Mouse (Mus musculus) embryo, embryonic 10 days (tissue): Measurements from ENCODE around the gene Krtap4-9.
"Not testable (repeated sequence)": the region's sequence is repeated elsewhere in the genome, so short reads cannot be mapped to it uniquely, and the experiment has no call there.

Source experiments
- DNase-seq: peaks from one replicate; pipeline ENCODE4 v3.0.0-alpha.2; 2015; ENCODE audit warnings: low spot score

Gene Krtap4-9

DNA sequence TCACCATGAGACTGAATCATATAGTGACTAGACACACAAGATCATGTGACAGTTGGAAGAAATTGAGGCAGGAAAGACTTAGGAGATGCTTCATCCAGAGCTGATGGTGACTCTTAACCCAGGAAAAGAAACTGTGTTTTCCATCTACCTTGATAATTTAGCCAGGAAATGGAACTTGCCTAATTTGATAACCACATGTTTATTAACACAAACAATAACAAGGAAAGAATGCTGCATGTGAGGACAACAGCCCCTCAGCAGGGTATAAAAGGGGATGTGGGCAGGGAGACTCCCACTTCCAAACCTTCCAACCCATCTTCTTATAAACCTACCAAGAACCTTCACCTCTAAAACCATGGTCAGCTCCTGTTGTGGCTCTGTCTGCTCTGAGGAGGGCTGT lies at the start of gene Krtap4-9:
TSS of gene Krtap4-9 (plus strand) at position 301 of the 400 bp plus-strand sequence.
- not testable (repeated sequence) for DNase-seq

DNA sequence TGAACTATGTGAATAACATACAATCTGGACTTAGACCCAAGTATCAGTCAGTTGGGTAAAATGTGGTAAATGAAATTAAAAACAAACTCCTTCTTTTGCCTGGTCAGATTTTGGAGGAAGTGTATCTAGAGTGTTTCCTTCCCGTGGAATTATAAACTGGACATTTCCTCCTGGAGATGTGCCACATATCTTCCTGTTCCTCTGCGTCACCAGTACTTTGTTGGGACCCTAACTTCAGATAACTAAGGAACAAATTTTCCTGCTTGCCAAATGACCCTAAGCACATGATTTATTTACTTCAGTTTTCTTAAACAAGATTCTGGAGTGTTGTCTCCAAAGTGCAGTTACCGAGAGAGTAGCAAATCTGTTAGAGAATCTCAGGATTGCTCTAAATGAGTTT lies 41.0 kb upstream of the Krtap4-9 start:
- DNase-seq: no peak

DNA sequence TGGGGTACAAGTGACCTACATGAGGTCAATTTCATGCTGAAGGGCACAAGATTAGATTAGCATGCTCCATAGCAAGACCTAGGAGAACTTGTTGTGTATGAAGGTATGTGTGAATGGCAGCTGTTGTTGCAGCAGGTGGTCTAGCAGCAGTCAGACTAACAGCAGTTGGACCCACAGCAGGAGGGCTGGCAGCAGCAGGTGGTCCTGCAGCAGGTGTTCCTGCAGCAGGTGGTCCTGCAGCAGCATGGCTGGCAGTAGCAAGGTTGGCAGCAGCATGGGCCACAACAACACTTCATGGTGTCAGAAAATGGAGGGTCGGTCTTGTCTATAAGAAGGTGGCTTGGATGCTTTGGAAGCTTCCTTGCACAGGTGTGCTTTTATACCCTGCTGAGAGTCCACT lies 26.1 kb upstream of the Krtap4-9 start:
- DNase-seq: no peak

DNA sequence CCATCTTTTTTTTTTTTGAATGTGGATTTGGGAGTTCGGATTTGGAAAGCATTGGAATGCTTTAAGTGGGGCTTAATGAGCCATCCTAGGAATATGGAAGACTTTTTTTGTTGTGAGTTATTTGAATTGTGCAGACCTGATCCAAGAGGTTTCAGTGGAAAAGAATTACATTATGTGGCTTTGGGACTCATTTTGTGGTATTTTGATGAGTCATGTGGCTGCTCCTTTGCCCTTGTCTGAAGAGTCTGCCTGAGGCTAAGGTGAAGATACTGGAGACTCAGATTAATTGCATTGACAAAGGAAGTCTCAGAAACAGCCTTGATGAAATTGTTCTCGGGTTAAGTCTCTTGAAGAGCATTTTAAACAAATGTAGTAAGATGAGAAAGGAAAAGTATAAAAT lies 16.6 kb upstream of the Krtap4-9 start:
- DNase-seq: no peak

DNA sequence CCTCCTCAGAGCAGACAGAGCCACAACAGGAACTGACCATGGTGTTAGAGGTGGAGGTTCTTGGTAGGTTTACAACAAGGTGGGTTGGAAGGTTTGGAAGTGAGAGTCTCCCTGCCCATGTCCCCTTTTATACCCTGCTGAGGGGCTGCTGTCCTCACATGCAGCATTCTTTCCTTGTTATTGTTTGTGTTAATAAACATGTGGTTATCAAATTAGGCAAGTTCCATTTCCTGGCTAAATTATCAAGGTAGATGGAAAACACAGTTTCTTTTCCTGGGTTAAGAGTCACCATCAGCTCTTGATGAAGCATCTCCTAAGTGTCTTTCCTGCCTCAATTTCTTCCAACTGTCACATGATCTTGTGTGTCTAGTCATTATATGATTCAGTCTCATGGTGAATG lies 12.2 kb upstream of the Krtap4-9 start, which contains the start of gene Gm11595:
TSS of gene Gm11595 (minus strand) at position 101 of the 400 bp plus-strand sequence.
- DNase-seq: not testable (repeated sequence)

DNA sequence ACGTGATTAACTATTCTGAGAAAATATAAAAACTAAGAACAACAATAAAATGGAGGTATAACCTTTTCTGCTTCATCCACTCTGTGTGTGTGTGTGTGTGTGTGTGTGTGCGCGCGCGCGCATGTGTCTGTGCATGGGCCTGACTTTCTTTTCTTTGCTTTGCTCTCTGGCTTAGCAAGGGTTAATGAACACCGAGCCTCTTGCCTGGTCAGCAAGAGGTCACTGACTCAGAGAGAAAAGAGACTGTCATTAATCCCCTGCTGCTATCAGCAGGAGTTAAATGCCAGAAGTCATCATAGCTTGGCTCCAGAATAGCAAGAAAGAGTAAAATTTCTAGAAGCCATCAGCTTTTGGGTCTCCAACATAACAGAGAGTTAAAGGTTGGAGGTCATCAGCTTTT lies 6.6 kb upstream of the Krtap4-9 start:
- DNase-seq: peak; percentile 70

DNA sequence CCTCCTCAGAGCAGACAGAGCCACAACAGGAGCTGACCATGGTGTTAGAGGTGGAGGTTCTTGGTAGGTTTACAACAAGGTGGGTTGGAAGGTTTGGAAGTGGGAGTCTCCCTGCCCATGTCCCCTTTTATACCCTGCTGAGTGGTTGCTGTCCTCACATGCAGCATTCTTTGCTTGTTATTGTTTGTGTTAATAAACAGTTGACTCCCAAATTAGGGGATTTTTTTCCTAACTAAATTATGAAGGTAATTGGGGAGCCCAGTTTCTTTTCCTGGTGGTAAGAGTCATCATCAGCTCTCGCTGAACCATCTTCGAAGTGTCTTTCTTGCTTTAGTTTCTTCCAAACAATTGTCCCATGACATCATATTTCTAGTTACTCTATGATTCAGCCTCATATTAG lies 4.4 kb upstream of the Krtap4-9 start, which contains the start of gene Krtap4-8:
TSS of gene Krtap4-8 (minus strand) at position 101 of the 400 bp plus-strand sequence.
- DNase-seq: no peak

DNA sequence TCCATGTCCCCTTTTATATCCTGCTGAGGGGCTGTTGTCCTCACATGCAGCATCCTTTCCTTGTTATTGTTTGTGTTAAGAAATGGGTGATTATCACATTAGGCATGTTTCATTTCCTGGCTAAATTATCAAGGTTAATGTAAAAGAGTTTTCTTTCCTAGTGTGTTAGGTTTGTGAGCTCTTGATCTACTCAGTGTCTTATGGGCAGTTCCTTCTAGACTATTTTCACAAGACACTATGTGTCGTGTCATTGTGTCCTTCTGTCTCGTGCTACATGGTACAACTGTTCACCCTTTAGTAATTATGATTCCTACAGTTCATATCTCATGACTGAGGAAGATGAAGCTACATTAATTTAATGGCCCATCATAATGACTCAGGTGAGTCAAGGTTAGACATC lies 8.4 kb downstream of the Krtap4-9 start, which contains the start of gene Gm11596:
TSS of gene Gm11596 (minus strand) at position 101 of the 400 bp plus-strand sequence.
- no peak for DNase-seq

DNA sequence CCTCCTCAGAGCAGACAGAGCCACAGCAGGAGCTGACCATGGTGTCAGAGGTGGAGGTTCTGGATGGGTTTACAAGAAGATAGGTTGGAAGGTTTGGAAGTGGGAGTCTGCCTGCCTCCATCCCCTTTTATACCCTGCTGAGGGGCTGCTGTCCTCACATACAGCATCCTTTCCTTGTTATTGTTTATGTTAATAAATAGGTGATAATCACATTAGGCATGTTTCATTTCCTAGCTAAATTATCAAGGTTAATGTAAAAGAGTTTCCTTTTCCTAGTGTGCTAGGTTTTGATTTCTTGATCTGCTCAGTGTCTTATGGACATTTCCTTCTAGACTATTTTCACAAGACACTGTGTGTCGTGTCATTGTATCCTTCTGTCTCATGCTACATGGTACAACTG lies 13.8 kb downstream of the Krtap4-9 start, which contains the start of gene Gm11569:
TSS of gene Gm11569 (minus strand) at position 101 of the 400 bp plus-strand sequence.
- DNase-seq: not testable (repeated sequence)

DNA sequence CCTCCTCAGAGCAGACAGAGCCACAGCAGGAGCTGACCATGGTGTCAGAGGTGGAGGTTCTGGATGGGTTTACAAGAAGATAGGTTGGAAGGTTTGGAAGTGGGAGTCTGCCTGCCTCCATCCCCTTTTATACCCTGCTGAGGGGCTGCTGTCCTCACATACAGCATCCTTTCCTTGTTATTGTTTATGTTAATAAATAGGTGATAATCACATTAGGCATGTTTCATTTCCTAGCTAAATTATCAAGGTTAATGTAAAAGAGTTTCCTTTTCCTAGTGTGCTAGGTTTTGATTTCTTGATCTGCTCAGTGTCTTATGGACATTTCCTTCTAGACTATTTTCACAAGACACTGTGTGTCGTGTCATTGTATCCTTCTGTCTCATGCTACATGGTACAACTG lies 19.3 kb downstream of the Krtap4-9 start, which contains the start of gene Gm11554:
TSS of gene Gm11554 (minus strand) at position 101 of the 400 bp plus-strand sequence.
- not testable (repeated sequence) for DNase-seq

DNA sequence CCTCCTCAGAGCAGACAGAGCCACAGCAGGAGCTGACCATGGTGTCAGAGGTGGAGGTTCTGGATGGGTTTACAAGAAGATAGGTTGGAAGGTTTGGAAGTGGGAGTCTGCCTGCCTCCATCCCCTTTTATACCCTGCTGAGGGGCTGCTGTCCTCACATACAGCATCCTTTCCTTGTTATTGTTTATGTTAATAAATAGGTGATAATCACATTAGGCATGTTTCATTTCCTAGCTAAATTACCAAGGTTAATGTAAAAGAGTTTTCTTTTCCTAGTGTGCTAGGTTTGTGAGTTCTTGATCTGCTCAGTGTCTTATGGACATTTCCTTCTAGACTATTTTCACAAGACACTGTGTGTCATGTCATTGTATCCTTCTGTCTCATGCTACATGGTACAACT lies 24.8 kb downstream of the Krtap4-9 start, which contains the start of gene Krtap4-13:
TSS of gene Krtap4-13 (minus strand) at position 101 of the 400 bp plus-strand sequence.
- DNase-seq: not testable (repeated sequence)

DNA sequence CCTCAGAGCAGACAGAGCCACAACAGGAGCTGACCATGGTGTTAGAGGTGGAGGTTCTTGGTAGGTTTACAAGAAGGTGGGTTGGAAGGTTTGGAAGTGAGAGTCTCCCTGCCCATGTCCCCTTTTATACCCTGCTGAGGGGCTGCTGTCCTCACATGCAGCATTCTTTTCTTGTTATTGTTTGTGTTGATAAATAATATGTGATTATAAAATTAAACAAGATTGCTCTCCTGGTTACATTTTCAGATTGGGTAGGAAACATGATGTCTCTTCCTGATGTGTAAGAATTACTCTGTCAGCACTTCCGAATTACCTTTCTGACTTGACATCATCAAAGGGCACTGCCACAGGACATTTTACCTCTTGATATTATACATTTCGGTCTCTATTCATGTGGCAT lies 30.6 kb downstream of the Krtap4-9 start, which contains the start of gene Gm11564:
TSS of gene Gm11564 (minus strand) at position 101 of the 400 bp plus-strand sequence.
- DNase-seq: not testable (repeated sequence)
